Mouse (Mus musculus) activated CD4-positive, CD25-positive, alpha-beta regulatory T cell, adult 9 weeks (primary cell): ENCODE data around the gene Gm45783. TPM values are rescaled to one million over a fixed set of nuclear protein-coding genes. Genes with fewer than 3 reads are reported as not detected.

Experiments
- polyA plus RNA-seq: library from polyadenylated mRNA; unstranded; fragments of 100-300 nt; shearing (Covaris generic); gene quantifications from one replicate; pipeline ENCODE4 v1.2.1, GENCODE M21; 2017

The Gm45783 gene
- polyA plus RNA-seq = not detected

GRCm38 (mm10) chr7:7374431-7374830, at the start of gene Gm45783:
Gm45783 (minus strand) TSS chr7:7374573.

GRCm38 (mm10) chr7:7399603-7400002, 25.2 kb upstream of the Gm45783 start, which contains the start of gene Vmn2r31:
Vmn2r31 (minus strand) TSS chr7:7399703.

DNA sequence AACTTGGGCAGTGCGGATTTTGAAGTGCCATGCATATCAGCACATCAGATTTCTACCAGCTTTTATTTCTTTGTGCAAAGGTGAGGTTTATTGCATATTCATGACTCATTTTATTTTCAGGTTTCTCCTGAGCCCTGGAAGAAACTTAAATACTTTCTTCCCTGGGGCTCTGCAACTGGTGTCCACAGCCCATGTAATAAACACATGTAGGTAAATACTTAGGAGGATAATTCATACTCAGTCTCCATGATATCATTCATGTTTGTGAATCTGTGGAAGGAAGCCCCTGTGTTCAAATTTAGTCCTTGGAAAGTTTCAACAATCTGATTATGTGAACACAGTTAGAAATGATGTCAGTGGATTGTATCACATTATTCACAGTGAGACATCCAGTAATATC, 36.9 kb downstream of the Gm45783 start, which contains the start of gene Vmn2r30:
Vmn2r30 (minus strand) TSS at position 101 of the 400 bp plus-strand sequence.

Other genes starting within 250 kb of the Gm45783 start
- 14.2 TPM for gene Zfp773, start 237.8 kb downstream of the Gm45783 start, polyA plus RNA-seq
- gene Zfp418, start 203.2 kb downstream of the Gm45783 start, polyA plus RNA-seq = 3.5 TPM
- 4.7 TPM for gene Zfp772, start 164.6 kb downstream of the Gm45783 start, polyA plus RNA-seq
- gene Vmn2r29, start 127.2 kb downstream of the Gm45783 start, polyA plus RNA-seq = 0.11 TPM
- 2.1 TPM for gene Gm45844, start 96.3 kb downstream of the Gm45783 start, polyA plus RNA-seq
- gene Clcn4, start 73.7 kb downstream of the Gm45783 start, polyA plus RNA-seq = 82.6 TPM
- not detected for gene Vmn2r30, start 37.0 kb downstream of the Gm45783 start, polyA plus RNA-seq
- not detected for gene Vmn2r31, start 25.1 kb upstream of the Gm45783 start, polyA plus RNA-seq
- not detected for gene Vmn2r32, start 105.4 kb upstream of the Gm45783 start, polyA plus RNA-seq
- not detected for gene Vmn2r33, start 192.2 kb upstream of the Gm45783 start, polyA plus RNA-seq